13 mouse cellular contexts compared by ENCODE assay signal in the genomic region with DNA sequence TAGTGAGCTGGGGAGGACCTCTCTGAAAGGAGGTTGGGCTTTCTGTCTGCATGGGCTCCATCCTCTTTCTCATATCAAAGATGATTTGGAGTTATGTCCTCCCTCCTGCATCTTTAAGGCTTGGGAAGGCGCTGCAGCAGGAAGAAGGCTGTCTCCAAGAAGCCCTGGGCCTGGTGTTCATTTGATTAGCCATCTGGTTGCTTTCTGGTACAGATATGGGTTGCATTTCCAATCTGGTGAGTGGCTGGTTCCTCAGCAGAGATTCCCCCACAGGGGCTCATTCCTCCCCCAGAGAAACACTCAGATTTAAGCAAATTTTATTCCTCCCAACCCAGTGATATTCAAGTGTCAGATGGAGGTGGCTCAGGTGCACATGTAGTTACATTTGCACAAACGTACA.
A peak's percentile ranks its signal among the peaks of the same experiment; 100 is the strongest.
DNase-seq lines count a peak whose midpoint lies in the region; ATAC-seq and TF ChIP-seq lines count a peak whose summit lies in the region.
"Had no signal": no experiment of that assay in that cellular context is flagged by ENCODE, and none has a peak within 500 bp of the region (broad histone marks: within the 10 kb centered on the region; RNA-seq: fewer than 3 reads in every experiment).

No protein-coding gene starts in this region.

- H3K4me1 ChIP-seq in midbrain, embryonic 13.5 days (replicated peaks) = peaks cover 11% of the 10 kb centered on the region

- no peak overlapping the region for H3K9ac ChIP-seq in midbrain, embryonic 13.5 days (replicated peaks)
- H3K9ac ChIP-seq: embryonic facial prominence, embryonic 15.5 days; intestine, embryonic 15.5 days had no signal

- intact Hi-C loops in left cerebral cortex, adult 2 months (cut with DNase I) = loop anchor here (1.0 to 10.0 kb wide), 5 partner anchors 100 to 811 kb away; partner anchors contain the start of genes Hspa2 and Mthfd1
- intact Hi-C loops in left cerebral cortex, postnatal 4 days (cut with DNase I) = loop anchor here (10.0 kb wide), 2 partner anchors 101 to 191 kb away; partner anchors contain the start of gene Hspa2
- intact Hi-C loops in left cerebral cortex, postnatal 36 days (cut with DNase I) = loop anchor here (2.0 to 10.0 kb wide), 2 partner anchors 115 to 221 kb away; partner anchors contain the start of genes Sptb and Zbtb1

- peak; percentile 38 to 57 for DNase-seq in frontal cortex, adult 2 months (ENCODE audit: extremely low spot score in 1 of 2, low spot score in 1 of 2)
- DNase-seq in frontal cortex, postnatal 25 days (ENCODE audit: low spot score in 2 of 2) = no peak
- DNase-seq in left cerebral cortex, adult 2 months (ENCODE audit: extremely low spot score in 1 of 2, low spot score in 2 of 2) = peak in 1 of 2 experiments; percentile 26
- DNase-seq in left cerebral cortex, postnatal 4 days = no peak
- peak; percentile 23 for DNase-seq in c-Kit-positive CD71-positive TER-119-positive erythroid progenitor cells, embryonic 14.5 days (ENCODE audit: low spot score)
- peak; percentile 26 to 33 for DNase-seq in left cerebral cortex, postnatal 36 days (ENCODE audit: low spot score in 2 of 2)

- H3K4me3 ChIP-seq in left cerebral cortex, adult 2 months = no peak overlapping the region
- H3K4me3 ChIP-seq in midbrain, embryonic 13.5 days (replicated peaks) = no peak overlapping the region
- H3K4me3 ChIP-seq: embryonic facial prominence, embryonic 15.5 days; heart, embryonic 10.5 days; intestine, embryonic 15.5 days; liver, embryonic 13.5 days; myocyte had no signal

- no peaks in the 10 kb centered on the region for H3K9me3 ChIP-seq in midbrain, embryonic 13.5 days
- H3K9me3 ChIP-seq: embryonic facial prominence, embryonic 15.5 days; heart, embryonic 10.5 days; intestine, embryonic 15.5 days; liver, embryonic 13.5 days had no signal

- 87% methylated on average over 2 of the region's 2 CpGs for WGBS in midbrain, embryonic 13.5 days

- no peak overlapping the region for H3K4me2 ChIP-seq in midbrain, embryonic 13.5 days (replicated peaks)
- H3K4me2 ChIP-seq: embryonic facial prominence, embryonic 15.5 days; intestine, embryonic 15.5 days had no signal

- H3K36me3 ChIP-seq in midbrain, embryonic 13.5 days = no peaks in the 10 kb centered on the region
- H3K36me3 ChIP-seq: embryonic facial prominence, embryonic 15.5 days; intestine, embryonic 15.5 days had no signal

- no peaks in the 10 kb centered on the region; the same call in 1 of the 2 replicates for H3K27me3 ChIP-seq in midbrain, embryonic 13.5 days
- H3K27me3 ChIP-seq: embryonic facial prominence, embryonic 15.5 days; intestine, embryonic 15.5 days; liver, embryonic 13.5 days had no signal

- TF ChIP-seq CTCF in left cerebral cortex, adult 2 months (IDR thresholded peaks at IDR 0.05) = no peak

- ATAC-seq in midbrain, embryonic 13.5 days = no peak
- ATAC-seq: hindbrain, embryonic 16.5 days had no signal

- H3K27ac ChIP-seq in left cerebral cortex, adult 2 months = peak overlapping the region; percentile 83
- H3K27ac ChIP-seq in midbrain, embryonic 13.5 days = no peak overlapping the region
- H3K27ac ChIP-seq: embryonic facial prominence, embryonic 15.5 days; heart, embryonic 10.5 days; intestine, embryonic 15.5 days had no signal

Comparison
In these comparisons a context has a peak if more than half of its experiments do, and no peak if none do; other contexts are left out.
1. DNase-seq: peak in frontal cortex, adult 2 months (2 of 2), c-Kit-positive CD71-positive TER-119-positive erythroid progenitor cells, embryonic 14.5 days (single experiment) and left cerebral cortex, postnatal 36 days (2 of 2); none in frontal cortex, postnatal 25 days (0 of 2) and left cerebral cortex, postnatal 4 days (single experiment).